Mouse (Mus musculus) spleen, postnatal 10 days (tissue): ENCODE measurements around the gene Tbc1d10a.

Source experiments
- DNase-seq, 2 experiments: peaks; one replicate each; pipeline ENCODE4 v3.0.0; 2021 to 2022; ENCODE audit warnings: low spot score in 2 of 2

The Tbc1d10a gene

GRCm38 (mm10) chr11:4236546-4237067 lies 50.0 kb downstream of the Tbc1d10a start:
- peak in 1 of 2 experiments; percentile 47 for DNase-seq

GRCm38 (mm10) chr11:4237389-4237912 lies 50.9 kb downstream of the Tbc1d10a start:
- peak; percentile 58 to 67 for DNase-seq

- DNase-seq, result no peak
Observed at GRCm38 (mm10) chr11:4238167-4238566, 51.6 kb downstream of the Tbc1d10a start.

GRCm38 (mm10) chr11:4239691-4240090 lies 53.1 kb downstream of the Tbc1d10a start:
- no peak for DNase-seq

- DNase-seq, result no peak
Observed at GRCm38 (mm10) chr11:4240151-4240550, 53.6 kb downstream of the Tbc1d10a start.

- DNase-seq, result no peak
Observed at GRCm38 (mm10) chr11:4241180-4241579, 54.6 kb downstream of the Tbc1d10a start.

GRCm38 (mm10) chr11:4246126-4246525 lies 59.5 kb downstream of the Tbc1d10a start:
- no peak for DNase-seq

- DNase-seq, result no peak
Observed at GRCm38 (mm10) chr11:4246623-4247022, 60.0 kb downstream of the Tbc1d10a start.

- DNase-seq, result no peak
Observed at GRCm38 (mm10) chr11:4247201-4247959, 60.8 kb downstream of the Tbc1d10a start.

- no peak for DNase-seq
Observed at GRCm38 (mm10) chr11:4249151-4249550, 62.6 kb downstream of the Tbc1d10a start.

- no peak for DNase-seq
Observed at GRCm38 (mm10) chr11:4250290-4250689, 63.7 kb downstream of the Tbc1d10a start.

GRCm38 (mm10) chr11:4251376-4251775 lies 64.8 kb downstream of the Tbc1d10a start:
- DNase-seq, result no peak

- DNase-seq, result no peak
Observed at GRCm38 (mm10) chr11:4252886-4253285, 66.3 kb downstream of the Tbc1d10a start.

GRCm38 (mm10) chr11:4256846-4257607 lies 70.4 kb downstream of the Tbc1d10a start, which contains the start of gene Lif:
Lif (plus strand) TSS chr11:4257557.
- DNase-seq, result peak in 1 of 2 experiments; percentile 15

- no peak for DNase-seq
Observed at GRCm38 (mm10) chr11:4257756-4258155, 71.2 kb downstream of the Tbc1d10a start.

- peak; percentile 77 to 86 for DNase-seq
Observed at GRCm38 (mm10) chr11:4258657-4259082, 72.1 kb downstream of the Tbc1d10a start.

- peak in 1 of 2 experiments; percentile 25 for DNase-seq
Observed at GRCm38 (mm10) chr11:4260463-4261187, 74.0 kb downstream of the Tbc1d10a start.

- peak; percentile 53 to 78 for DNase-seq
Observed at GRCm38 (mm10) chr11:4261188-4261494, 74.6 kb downstream of the Tbc1d10a start.

- DNase-seq, result peak in 1 of 2 experiments; percentile 45
Observed at GRCm38 (mm10) chr11:4261969-4262368, 75.4 kb downstream of the Tbc1d10a start.

- no peak for DNase-seq
Observed at GRCm38 (mm10) chr11:4262847-4263246, 76.3 kb downstream of the Tbc1d10a start.

GRCm38 (mm10) chr11:4263296-4263695 lies 76.7 kb downstream of the Tbc1d10a start:
- no peak for DNase-seq

- DNase-seq, result no peak
Observed at GRCm38 (mm10) chr11:4264066-4264465, 77.5 kb downstream of the Tbc1d10a start.
